Mouse (Mus musculus) liver, postnatal 0 days (tissue): ENCODE data around the gene Snapin.

Source experiments
- CTCF ChIP-seq: sonication (generic); IDR thresholded peaks from 2 replicates; pipeline ENCODE4 v1.5.1; 2016; ENCODE audit warnings: antibody characterized with exemption, low read depth
- EP300 ChIP-seq: IDR thresholded peaks from 2 replicates; pipeline ENCODE4 v1.6.1; 2016; ENCODE audit warnings: antibody characterized with exemption, low read depth, mild to moderate bottlenecking

GRCm38 (mm10) chr3:90445417-90446200 lies 45.2 kb downstream of the Snapin start:
- TF ChIP-seq EP300, result no peak
- TF ChIP-seq CTCF, result no peak
